Mouse (Mus musculus) kidney, postnatal 4 days (tissue): ENCODE data around the gene Padi2.

Source experiments
- DNase-seq, 2 experiments: peaks; one replicate each; pipeline ENCODE4 v3.0.0; 2021; ENCODE audit warnings: mixed read lengths in 2 of 2

Gene Padi2

DNA sequence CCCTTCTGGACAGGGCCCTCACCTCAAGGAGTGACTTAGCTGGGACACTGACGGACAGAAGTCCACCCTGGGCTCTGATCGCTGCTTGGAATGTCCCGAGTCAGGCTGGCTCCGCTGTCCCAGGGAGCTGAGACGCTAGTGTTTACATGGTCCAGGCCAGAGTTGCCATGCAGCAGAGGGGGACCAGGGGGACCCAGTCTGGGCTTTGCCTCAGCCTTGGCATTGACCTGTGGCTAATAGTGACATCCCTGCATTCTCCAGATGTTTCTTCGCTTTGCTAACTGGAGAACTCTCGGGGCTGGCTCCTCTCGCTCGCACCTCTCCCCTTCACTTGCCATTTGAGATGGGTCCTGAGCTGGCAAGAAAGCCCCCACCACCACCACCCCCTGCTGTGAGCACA, 22.2 kb downstream of the Padi2 start:
- no peak for DNase-seq

DNA sequence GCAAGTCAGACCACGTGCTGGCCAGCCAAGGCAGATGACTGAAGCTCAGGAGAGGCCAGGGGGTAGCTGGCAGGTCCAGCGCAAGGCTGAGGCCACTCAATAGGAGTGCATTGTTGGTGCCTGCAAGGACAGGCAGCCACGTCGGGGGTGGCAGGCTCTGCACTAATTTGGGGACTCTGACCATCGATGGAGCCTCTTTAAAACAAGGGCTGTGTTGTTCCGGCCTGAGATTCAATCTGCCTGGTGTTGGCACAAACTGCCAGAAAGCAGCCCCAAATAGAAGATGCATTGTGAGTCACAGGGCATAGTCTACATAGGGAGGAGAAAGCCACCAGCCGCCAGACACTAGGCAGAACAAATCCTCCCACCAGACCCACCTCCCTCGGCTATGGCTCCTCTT, 23.6 kb downstream of the Padi2 start:
- no peak for DNase-seq

DNA sequence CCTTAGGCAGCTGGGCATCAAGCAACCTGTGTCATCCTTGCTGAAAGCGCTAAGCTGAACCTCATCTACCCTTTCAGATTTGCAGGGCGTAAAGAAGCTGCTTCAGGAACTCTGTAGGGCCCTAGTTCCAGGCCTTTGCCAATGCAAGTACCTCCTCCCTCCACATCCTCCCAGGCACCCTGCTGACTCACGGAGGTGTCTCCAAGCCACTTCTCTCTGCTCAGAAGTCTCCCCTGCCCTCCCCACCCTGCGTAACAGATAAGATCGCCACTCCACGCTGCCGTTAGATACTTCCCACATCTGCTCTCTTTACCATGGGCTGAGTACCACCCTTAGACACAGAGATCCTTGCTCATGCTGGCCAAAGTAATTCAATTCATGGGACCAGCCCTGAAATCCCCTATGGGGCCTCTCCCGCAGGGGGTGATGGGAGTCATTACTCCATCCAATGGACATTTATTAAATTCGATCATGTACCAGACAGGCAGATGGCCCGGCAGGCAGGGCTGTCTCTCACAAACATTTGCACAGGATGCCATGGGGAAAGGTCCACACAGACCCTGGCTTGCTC, 24.8 kb downstream of the Padi2 start:
- DNase-seq: no peak

DNA sequence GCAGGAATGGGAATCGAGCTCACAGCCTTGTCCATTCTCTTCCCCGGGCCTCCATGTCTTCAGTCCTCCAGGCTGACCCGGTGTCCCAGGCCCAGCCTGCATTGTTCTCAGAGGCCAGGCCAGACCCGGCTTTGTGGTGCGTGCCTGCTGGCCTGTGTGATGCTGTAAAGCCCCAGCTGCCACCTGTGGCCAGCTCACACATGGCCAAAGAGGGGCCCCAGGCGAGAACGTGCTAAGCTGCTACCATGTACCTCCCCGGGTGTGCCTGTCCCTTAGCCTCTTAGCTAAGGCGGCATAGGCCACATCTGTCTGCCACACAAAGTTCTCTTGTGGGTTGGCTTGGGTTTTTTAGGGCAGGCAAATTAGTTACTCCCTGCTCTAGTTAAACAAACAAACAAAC, 29.5 kb downstream of the Padi2 start:
- DNase-seq: no peak

DNA sequence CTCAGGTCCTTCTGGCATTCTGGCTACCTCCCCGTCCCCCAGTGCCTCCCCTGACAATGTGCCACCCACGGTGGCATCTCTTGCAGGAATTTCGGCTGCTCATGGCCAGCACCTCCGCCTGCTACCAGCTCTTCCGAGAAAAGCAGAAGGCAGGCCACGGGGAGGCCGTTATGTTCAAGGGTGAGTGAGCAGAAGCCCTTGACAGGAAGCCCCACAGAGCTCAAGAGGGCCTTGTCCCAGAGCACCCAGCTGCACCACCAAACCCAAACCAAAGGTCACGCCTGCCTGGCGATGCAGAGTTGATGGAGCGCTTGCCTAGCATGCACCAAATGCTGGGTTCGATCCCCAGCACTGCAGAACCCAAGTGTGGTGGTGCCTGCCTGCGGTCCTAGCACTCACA, 38.2 kb downstream of the Padi2 start:
- DNase-seq: no peak

DNA sequence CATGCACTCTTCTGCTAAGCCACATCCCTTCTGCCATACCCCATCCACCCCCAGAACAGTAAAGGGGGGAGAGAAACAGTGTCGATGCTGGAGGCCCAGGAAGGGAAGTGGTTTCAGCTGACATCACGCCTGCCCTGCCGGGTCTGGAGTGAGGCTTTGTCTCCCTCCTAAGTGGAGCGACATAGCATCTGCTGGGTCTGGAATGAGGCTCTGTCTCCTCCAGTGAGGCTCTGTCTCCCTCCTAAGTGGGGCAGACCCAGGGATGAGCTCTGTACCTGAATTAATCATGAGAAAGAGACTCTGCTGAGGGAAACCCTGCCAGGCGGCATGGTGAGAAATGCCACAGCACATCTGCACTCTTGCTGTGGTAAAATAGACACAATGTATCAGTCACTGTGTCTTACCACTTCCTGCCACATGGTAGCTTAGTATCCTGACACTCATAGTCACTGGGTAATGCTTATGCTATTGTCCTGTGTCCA, 38.9 kb downstream of the Padi2 start:
- DNase-seq: no peak

DNA sequence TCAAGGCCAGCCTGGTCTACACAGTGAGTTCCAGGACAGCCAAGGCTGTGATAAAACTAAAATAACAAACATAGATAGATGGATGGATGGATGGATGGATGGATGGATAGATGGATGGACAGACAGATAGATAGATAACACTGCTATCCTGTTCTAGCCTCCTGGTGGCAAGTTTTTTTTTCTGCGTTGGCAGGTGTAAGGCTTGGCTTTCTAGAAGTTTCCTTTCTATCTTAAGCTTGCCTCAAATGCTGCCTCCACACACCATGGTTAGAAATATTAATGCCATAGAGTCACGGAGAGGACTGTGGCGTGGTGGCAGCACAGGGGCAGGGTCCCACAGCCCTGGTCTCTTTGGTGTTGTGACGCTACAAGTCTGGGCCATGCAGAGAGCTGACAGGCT, 39.4 kb downstream of the Padi2 start:
- no peak for DNase-seq

DNA sequence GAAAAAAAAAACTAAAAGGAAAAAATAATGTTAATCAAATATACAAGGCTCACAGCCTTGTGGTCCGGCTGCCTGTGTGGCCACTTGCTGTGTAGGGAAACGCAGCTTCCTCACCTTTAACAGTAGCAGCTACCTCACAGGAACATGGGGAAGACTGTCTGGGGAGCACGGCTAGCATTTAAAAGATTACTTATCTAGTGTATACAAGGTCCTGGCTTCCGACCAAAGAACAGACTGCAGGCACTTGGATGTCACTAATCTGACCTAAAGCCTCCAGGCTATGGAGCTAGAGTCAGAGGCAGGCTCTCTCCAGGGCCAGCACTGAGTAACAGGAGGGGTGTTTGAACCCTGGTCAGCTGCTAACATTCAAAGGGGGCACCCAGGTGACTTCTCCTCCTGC, 39.9 kb downstream of the Padi2 start:
- DNase-seq: no peak

DNA sequence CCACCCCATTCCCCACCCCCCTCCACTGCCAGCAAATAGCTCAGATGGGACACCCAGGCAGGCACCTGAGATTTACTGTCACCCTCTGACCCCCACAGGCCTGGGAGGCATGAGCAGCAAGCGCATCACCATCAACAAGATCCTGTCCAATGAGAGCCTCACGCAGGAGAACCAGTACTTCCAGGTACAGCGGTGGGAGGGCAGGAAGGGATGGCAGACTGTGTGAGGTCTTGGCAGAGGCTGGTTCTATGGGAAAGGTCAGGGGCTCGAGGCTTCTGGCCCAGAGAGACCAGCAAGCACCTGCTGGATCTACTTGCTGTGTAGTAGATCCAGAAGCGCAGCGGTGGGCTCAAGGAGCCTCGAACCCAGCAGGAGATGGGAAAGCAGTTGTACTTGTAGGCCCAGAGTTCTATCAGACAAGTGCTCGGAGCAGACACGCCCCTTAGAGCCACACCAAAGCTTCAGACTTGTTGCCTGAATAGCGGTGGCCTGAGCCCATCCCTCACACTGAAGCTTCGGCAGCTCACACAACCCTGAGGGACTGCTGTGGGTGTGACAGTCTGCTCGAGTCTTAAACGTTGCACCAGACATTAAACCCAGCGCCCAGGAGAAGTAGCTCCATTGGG, 40.5 kb downstream of the Padi2 start:
- no peak for DNase-seq

DNA sequence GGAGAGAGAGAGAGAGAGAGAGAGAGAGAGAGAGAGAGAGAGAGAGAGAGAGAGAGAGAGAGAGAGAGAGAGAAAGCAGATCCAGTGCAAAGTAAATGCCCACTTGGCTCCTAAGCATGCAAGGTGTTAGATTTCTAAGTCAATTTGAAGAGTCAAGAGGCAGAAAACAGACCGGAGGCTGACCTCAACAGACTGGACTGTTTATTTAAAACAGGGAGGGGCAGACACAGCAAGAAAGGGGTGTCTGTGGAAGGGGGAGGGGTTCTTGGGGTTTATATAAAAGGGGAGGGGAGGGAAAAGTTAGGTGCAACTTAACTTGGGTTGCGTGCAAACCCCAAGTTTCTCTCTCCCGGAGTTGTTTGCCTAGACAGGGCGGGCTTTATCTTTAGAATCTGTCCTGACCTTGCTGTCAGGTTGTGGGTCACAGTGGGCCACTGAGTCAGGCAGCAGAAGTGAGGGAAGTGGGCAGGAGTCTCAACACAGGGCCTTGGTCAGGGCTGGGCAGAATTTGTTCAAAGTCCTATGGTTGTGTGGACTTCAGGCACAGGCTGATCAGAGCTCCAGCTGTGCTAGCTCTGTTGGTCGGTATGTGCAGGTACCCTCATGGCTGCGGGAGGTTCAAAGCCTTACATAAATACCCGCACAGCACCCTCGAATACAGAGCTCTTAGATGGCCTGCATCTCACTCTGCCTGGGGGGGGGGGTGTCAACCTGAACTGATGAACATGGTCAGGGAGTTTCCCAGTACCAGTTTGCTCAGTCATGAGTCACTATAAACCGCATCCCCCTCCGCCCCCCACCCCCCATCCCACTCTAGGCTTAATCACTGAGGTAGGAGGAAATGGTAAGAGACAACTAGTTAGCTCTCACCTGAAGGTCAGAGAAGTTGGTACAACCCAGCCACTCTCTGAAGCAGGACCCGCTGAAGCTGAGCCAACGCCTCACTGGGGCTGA, 41.6 kb downstream of the Padi2 start:
- DNase-seq: no peak

DNA sequence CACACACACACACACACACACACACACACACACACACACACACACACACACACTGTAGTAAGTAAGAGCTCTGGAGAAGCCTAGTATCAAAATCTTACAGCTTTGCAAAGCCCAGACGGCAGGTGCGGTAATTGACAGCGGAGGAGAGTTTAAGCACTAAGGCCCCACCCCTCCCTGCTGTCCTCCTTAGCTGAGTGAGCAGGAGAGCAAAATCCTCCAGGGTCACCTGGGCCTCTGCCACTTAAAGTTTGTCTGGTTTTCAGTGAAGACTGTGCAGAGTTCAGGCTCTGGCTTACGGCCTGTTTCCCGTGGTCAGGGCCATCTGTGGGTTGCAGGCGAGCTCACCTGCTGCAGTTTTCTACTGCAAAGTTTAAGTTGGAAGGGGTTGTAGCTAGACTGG, 42.3 kb downstream of the Padi2 start:
- DNase-seq: peak in 1 of 2 experiments; percentile 49

DNA sequence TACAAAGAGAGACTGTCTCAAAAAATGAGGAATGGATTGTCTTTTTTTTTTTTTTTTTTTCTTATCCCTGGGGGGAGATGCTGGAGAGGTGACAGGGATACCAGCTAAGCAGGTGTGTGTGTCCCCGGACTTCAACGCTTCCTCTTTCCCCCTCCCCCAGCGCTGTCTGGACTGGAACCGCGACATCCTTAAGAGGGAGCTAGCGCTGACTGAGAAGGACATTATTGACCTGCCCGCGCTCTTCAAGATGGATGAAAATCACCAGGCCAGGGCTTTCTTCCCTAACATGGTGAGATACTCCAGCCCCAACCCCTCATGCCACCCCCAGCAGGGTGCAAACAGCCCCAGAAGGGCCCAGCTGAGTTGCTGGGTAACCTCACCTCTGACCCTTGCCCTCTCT, 42.9 kb downstream of the Padi2 start:
- DNase-seq: no peak

DNA sequence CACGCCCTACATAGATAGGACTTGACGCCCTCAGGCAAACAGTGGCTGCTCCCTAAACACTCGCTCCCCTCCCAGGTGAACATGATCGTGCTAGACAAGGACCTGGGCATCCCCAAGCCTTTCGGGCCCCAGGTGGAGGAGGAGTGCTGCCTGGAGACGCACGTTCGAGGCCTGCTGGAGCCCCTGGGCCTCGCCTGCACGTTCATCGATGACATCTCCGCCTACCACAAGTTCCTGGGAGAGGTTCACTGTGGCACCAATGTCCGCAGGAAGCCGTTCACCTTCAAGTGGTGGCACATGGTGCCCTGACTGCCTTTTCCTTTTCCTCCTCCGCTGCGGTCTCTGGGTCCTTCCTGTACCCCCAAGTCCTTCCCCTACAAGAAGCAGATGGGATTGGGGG, 43.5 kb downstream of the Padi2 start:
- DNase-seq: no peak

DNA sequence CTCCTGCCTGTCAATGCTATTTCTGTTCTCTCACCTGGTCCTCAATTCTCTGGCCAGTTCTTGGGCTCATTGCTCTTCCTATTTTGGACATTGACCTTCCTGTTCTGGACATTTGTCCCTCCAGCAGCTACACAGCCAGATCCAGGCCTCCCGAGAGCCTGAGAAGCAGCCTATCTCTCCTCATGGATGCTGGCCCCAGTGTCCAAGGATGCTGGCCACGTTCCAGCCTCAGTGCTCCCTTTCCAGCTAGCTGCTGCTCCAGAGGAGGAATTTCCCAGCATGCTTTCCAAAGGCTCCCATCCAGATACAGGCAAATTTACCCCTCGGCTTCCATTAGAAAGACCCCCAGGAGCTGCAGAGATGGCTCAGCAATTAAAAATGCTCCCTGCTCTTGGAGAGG, 44.4 kb downstream of the Padi2 start:
- DNase-seq: peak; percentile 59 to 64

DNA sequence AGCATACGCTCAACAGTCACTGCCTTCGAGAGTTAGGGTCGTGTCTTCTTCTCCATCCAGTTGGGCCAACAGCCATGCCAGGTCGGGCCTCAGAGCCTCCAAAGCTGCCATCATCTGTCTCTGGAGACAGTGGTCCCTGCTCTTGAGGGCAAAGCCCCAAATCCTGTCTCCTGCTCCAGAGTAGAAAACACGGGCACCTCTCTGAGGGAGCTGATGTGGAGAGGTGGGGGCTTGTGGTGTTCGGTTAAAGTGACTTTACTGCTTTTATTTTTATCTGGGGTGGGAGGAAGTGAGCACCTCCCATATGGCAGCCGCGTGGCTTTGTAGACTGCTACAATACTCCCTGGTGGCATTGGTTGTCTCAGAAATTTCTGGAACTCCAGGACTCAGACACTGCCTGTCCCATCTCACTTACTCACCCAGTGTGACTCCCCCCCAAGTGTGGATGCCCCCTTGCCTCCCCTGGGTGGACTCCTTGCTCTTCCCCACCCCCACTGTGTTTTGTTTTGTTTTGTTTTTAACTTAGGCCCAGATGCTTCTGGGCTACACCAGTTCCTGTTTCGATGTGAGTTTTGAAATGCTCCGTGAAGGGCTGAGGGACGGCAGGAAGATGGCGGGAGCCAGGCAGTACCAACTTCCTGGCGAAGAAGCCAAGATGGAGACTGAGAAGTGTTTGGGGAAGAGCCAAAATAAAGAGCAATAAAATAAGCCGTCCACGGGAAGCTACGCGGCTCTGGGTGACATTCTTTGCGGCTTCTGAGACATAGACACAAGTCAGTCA, 45.9 kb downstream of the Padi2 start:
- peak in 1 of 2 experiments; percentile 8 for DNase-seq

DNA sequence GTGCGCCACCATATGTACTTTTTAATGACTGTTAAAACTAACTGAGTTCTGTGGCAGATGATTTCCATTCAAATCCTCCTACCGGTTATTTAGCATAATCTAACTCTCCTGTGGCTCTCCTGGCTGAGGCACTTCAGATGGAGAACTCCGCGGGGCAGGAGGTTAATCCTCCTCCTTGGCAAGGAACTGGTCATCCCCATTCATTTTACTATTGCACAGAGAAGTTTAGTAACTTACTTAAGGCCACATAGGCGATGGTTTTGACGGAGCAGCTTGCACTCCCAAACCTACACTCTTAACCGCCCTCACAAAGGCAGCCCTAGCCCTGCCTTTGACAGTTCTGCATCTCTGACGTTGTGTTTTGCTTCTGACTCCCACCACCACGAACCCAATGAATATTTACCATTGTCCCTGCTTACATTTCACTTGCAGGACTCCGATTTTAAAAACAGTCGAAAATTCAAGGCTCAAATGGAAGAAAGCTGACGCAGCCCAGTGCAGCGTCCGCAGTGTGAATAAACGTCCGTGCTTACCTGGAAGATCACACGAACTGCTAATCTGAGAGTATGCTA, 51.1 kb downstream of the Padi2 start:
- no peak for DNase-seq

DNA sequence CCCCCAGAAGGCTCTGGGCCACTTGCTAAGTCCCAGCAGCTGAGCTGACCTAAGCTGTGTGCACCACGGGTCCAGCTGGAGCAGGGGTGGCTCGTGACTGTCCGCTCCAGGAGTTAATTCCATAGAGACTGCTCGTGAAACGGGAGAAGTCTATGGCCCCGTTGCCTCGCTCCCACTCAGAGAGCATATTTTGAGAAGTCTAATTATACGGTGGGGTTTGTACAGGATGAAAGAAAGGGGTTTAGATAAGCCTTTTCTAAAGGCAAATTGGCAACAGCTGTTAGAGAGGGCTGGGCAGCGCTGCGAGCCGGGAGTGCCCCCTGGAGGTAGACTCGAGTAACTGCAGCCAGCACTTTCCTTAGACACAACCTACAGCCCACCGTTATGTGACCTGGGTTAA, 51.6 kb downstream of the Padi2 start:
- peak; percentile 77 to 81 for DNase-seq

DNA sequence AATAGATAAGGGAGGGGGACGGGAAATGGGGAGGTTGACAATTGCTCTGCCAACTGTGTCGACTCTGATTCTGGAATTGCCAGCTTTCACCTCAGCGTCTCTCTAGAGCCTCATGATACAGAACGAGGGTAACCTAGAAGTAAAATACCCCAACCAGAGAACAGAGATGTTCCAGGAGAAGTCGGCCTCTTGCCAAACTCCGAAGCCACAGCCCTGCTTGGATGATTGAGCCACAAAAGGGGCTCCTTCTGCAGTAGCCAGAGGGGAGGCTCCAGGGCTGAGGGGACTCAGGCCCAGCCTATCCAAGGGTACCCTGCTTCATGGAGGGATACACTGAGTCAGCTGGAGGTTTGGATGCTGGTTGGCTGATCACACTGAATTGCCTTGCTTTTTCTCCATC, 52.2 kb downstream of the Padi2 start:
- peak in 1 of 2 experiments; percentile 3 for DNase-seq

DNA sequence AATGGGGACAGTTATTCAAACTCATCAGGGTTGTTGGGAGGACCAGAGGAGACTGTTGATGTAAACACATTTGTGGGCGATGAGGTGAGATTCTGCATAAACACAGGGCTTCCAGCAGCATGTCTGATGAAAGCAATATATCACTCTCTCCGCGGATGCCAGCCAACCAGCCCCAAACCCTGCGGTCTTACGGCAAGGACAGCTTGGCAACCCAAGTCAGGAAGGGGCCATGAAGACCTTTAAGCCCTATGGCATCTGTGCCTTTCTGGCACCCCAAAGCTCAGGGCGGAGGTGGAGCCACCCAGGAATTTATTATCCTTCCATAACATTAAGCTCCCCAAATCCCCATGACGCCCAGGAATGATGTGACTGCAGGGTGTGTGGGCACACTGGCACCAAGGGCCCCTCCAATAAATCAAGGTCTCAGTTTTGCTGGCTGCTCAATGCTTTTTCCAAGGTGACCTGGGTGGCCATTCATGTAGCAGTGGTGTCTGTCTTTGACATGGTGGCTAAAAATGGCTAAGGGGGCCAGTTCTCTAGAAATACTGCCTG, 53.1 kb downstream of the Padi2 start:
- DNase-seq: no peak

DNA sequence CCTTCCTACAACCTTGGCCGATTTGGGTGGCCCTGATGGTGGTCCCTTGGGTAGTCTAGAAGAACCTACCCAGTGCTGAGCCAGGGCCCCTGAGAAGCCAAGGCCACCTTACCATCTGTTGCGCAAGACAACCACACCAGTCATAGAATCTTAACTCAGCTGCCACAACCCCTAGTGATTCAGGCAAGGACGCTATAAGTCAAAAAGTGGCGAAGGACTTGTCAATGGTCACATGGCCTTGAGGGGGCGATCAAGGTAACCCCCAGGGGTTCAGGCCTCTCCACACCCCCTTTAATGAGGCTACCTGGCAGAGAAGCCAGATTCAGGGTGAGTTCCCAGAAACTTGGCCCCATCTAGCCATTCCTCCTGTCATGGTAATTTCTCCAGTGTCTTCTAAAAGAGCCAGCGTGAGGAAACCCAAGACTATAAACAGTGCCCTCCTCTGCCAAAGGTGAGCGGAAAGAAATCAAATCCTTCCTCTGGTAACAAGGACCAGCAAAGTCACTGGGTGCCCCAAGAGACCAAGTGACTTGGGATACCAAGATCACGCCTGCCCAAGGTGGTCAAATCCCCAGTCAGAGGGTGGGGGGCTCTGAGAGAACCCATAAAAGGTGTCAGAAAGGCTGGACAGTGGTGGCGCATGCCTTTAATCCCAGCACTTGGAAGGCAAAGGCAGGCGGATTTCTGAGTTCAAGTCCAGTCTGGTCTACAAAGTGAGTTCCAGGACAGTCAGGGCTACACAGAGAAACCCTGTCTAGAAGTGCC, 53.8 kb downstream of the Padi2 start:
- DNase-seq: no peak

DNA sequence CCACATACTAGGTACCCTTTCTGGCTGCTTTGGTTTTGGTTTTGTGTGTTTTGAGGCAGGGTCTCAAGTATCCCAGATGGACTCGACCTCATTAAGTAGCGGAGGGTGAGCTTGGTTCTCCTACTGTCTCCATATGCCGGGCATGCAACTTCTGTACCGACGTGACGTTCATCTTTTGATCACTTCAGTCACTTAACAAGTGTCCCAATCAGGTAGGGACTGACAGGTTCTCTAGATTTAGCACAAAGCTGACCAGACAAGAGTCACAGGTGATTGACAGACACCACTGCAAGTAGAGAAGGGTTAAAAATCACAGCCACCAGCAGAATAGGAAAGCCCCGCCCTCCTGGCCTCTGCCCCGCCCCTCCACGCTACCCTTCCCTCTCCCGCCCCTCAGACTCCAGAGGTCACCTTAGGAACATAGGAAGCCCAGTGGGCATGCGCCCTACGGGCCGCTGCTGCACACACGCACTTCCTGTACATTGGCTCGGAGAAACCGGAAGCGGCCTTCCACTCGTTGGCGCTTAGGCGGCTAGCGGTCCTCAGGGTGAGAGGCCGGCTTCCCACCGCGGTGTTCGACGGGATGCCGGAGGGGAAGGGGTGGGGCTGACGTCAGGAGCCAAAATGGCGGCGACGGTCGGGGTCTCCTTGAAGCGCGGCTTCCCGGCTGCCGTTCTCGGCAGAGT, 54.8 kb downstream of the Padi2 start, which contains the start of gene Sdhb:
Sdhb (plus strand) TSS at position 423 of the 686 bp plus-strand sequence.
- peak; percentile 96 to 98 for DNase-seq
